Mouse (Mus musculus) embryonic facial prominence, embryonic 10.5 days (tissue): ENCODE measurements around the gene Mast1. TPM values are rescaled to one million over a fixed set of nuclear protein-coding genes. Genes with fewer than 3 reads are reported as not detected.
A peak's percentile ranks its signal among the peaks of the same experiment; 100 is the strongest.

Source experiments
- DNase-seq: peaks from one replicate; pipeline ENCODE4 v3.0.0-alpha.2; 2017; ENCODE audit warnings: low spot score
- H3K27ac ChIP-seq: fragments of 300-500 bp; sonication (generic); replicated peaks from 2 replicates; pipeline ENCODE4 v1.5.1; 2016; ENCODE audit warnings: mild to moderate bottlenecking
- H3K27me3 ChIP-seq: fragments of 300-500 bp; sonication (generic); replicated peaks from 2 replicates; pipeline ENCODE4 v1.6.1; 2016; ENCODE audit warnings: low read depth, mild to moderate bottlenecking; ENCODE audit not compliant: poor library complexity, severe bottlenecking
- H3K36me3 ChIP-seq: fragments of 300-500 bp; sonication (generic); replicated peaks from 2 replicates; pipeline ENCODE4 v1.6.1; 2016; ENCODE audit warnings: mild to moderate bottlenecking, moderate library complexity
- H3K4me1 ChIP-seq: fragments of 300-500 bp; sonication (generic); 2 replicates; pipeline ENCODE4 v1.6.1; 2016
- H3K4me3 ChIP-seq: fragments of 300-500 bp; sonication (generic); 2 replicates; pipeline ENCODE4 v1.5.1; 2016; ENCODE audit warnings: mild to moderate bottlenecking, moderate library complexity
- H3K9me3 ChIP-seq: fragments of 300-500 bp; sonication (generic); 2 replicates; pipeline ENCODE4 v1.6.1; 2016; ENCODE audit warnings: mild to moderate bottlenecking
- WGBS: fragments of 180-500 bp; shearing (Covaris S2); methylation state at CpG from one replicate; pipeline ENCODE4 v1.1.7; 2016; 5-methylcytosine and 5-hydroxymethylcytosine counted together
- polyA plus RNA-seq: library from polyadenylated mRNA; unstranded; fragments of >200 nt; fragmentation: Nextera tagmentation; extraction: Ambion mirVana; gene quantifications from 2 replicates; pipeline ENCODE4 v1.2.1, GENCODE M21; 2016

The Mast1 gene
- polyA plus RNA-seq, 1 experiment from 2014 or later, result 3.4 TPM

- no peak for DNase-seq
- H3K4me3 ChIP-seq, result peak overlapping the region; percentile 80
Observed at GRCm38 (mm10) chr8:84968650-84969049, 31.5 kb upstream of the Mast1 start.

GRCm38 (mm10) chr8:84967532-84968304 lies 30.6 kb upstream of the Mast1 start:
- no peak for DNase-seq
- Histone ChIP-seq H3K4me3 (peak overlapping the region; percentile 80), H3K36me3 (peaks cover 35% of the 10 kb centered on the region), H3K9me3 (no peaks in the 10 kb centered on the region), H3K27ac (peak overlapping the region; percentile 12), H3K4me1 (peaks cover 62% of the 10 kb centered on the region), H3K27me3 (no peaks in the 10 kb centered on the region)
- WGBS, result 88% methylated on average over 13 of the region's 13 CpGs

More at GRCm38 (mm10) chr8:84968650-84969049, 31.5 kb upstream of the Mast1 start:
- Histone ChIP-seq H3K27me3 (no peaks in the 10 kb centered on the region), H3K4me1 (peaks cover 62% of the 10 kb centered on the region), H3K9me3 (no peaks in the 10 kb centered on the region), H3K27ac (peak overlapping the region; percentile 97), H3K36me3 (peaks cover 39% of the 10 kb centered on the region)
- 35% methylated on average over 2 of the region's 2 CpGs for WGBS

- WGBS, result 50% methylated on average over 3 of the region's 3 CpGs
- H3K4me1 ChIP-seq, result peaks cover 60% of the 10 kb centered on the region
- peak overlapping the region; percentile 82 for H3K27ac ChIP-seq
- H3K4me3 ChIP-seq, result peak overlapping the region; percentile 75
- H3K9me3 ChIP-seq, result no peaks in the 10 kb centered on the region
- peaks cover 35% of the 10 kb centered on the region for H3K36me3 ChIP-seq
- DNase-seq, result no peak
- H3K27me3 ChIP-seq, result no peaks in the 10 kb centered on the region
Observed at GRCm38 (mm10) chr8:84966603-84967002, 29.4 kb upstream of the Mast1 start.

- H3K27ac ChIP-seq, result peak overlapping the region; percentile 82
- H3K27me3 ChIP-seq, result no peaks in the 10 kb centered on the region
- peaks cover 35% of the 10 kb centered on the region for H3K36me3 ChIP-seq
- peak; percentile 96 for DNase-seq
- under 1% methylated on average over 41 of the region's 41 CpGs for WGBS
- peaks cover 53% of the 10 kb centered on the region for H3K4me1 ChIP-seq
- H3K9me3 ChIP-seq, result no peaks in the 10 kb centered on the region
- peak overlapping the region; percentile 75 for H3K4me3 ChIP-seq
Observed at GRCm38 (mm10) chr8:84965731-84966291, 28.7 kb upstream of the Mast1 start.

GRCm38 (mm10) chr8:84963952-84964351 lies 26.8 kb upstream of the Mast1 start:
- 87% methylated on average over 4 of the region's 4 CpGs for WGBS
- H3K4me3 ChIP-seq, result no peak overlapping the region

GRCm38 (mm10) chr8:84959811-84960210 lies 22.7 kb upstream of the Mast1 start:
- Histone ChIP-seq H3K36me3 (peaks cover 80% of the 10 kb centered on the region), H3K4me3 (no peak overlapping the region), H3K4me1 (peaks cover 1% of the 10 kb centered on the region), H3K27me3 (no peaks in the 10 kb centered on the region), H3K9me3 (no peaks in the 10 kb centered on the region), H3K27ac (no peak overlapping the region)
- no peak for DNase-seq
- WGBS, result 91% methylated on average over 7 of the region's 7 CpGs

More at GRCm38 (mm10) chr8:84963952-84964351, 26.8 kb upstream of the Mast1 start:
- no peak overlapping the region for H3K27ac ChIP-seq
- H3K9me3 ChIP-seq, result no peaks in the 10 kb centered on the region
- H3K27me3 ChIP-seq, result no peaks in the 10 kb centered on the region
- peaks cover 40% of the 10 kb centered on the region for H3K4me1 ChIP-seq
- H3K36me3 ChIP-seq, result peaks cover 47% of the 10 kb centered on the region
- no peak for DNase-seq

GRCm38 (mm10) chr8:84956768-84957167 lies 19.6 kb upstream of the Mast1 start:
- H3K36me3 ChIP-seq, result peaks cover 59% of the 10 kb centered on the region
- peak; percentile 76 for DNase-seq
- WGBS, result 50% methylated on average over 2 of the region's 2 CpGs

GRCm38 (mm10) chr8:84952612-84953255 lies 15.6 kb upstream of the Mast1 start:
- peaks cover 20% of the 10 kb centered on the region for H3K36me3 ChIP-seq
- DNase-seq, result no peak
- peaks cover 60% of the 10 kb centered on the region for H3K27me3 ChIP-seq
- H3K4me1 ChIP-seq, result 0 out of 2 replicates have a peak, but pooled peaks cover 3% of the 10 kb centered on the region
- H3K4me3 ChIP-seq, result 0 out of 2 replicates have a peak overlapping the region, but pooled peaks have one; percentile 22
- no peaks in the 10 kb centered on the region for H3K9me3 ChIP-seq
- 9% methylated on average over 18 of the region's 18 CpGs for WGBS
- no peak overlapping the region for H3K27ac ChIP-seq

More at GRCm38 (mm10) chr8:84956768-84957167, 19.6 kb upstream of the Mast1 start:
- Histone ChIP-seq H3K9me3 (no peaks in the 10 kb centered on the region), H3K4me1 (0 out of 2 replicates have a peak, but pooled peaks cover 3% of the 10 kb centered on the region), H3K4me3 (no peak overlapping the region), H3K27ac (no peak overlapping the region), H3K27me3 (peaks cover 21% of the 10 kb centered on the region)

GRCm38 (mm10) chr8:84949753-84950152 lies 12.6 kb upstream of the Mast1 start:
- Histone ChIP-seq H3K4me3 (no peak overlapping the region), H3K9me3 (no peaks in the 10 kb centered on the region)
- WGBS, result 19% methylated on average over 12 of the region's 12 CpGs

GRCm38 (mm10) chr8:84947241-84947545 lies 10.0 kb upstream of the Mast1 start:
- peak; percentile 68 for DNase-seq
- peaks cover 32% of the 10 kb centered on the region for H3K4me1 ChIP-seq
- H3K4me3 ChIP-seq, result no peak overlapping the region
- H3K36me3 ChIP-seq, result no peaks in the 10 kb centered on the region
- H3K9me3 ChIP-seq, result no peaks in the 10 kb centered on the region
- peaks cover 94% of the 10 kb centered on the region for H3K27me3 ChIP-seq
- H3K27ac ChIP-seq, result no peak overlapping the region
- 14% methylated on average over 9 of the region's 9 CpGs for WGBS

More at GRCm38 (mm10) chr8:84949753-84950152, 12.6 kb upstream of the Mast1 start:
- peaks cover 26% of the 10 kb centered on the region for H3K4me1 ChIP-seq
- peaks cover 88% of the 10 kb centered on the region for H3K27me3 ChIP-seq
- H3K36me3 ChIP-seq, result no peaks in the 10 kb centered on the region
- DNase-seq, result no peak
- no peak overlapping the region for H3K27ac ChIP-seq

GRCm38 (mm10) chr8:84946528-84947240 lies 9.5 kb upstream of the Mast1 start, which contains the start of gene Rtbdn:
Rtbdn (plus strand) TSS chr8:84946991.
- H3K36me3 ChIP-seq, result no peaks in the 10 kb centered on the region
- 11% methylated on average over 17 of the region's 17 CpGs for WGBS
- peak within 1 kb of the TSS; percentile 26 for H3K27ac ChIP-seq
- DNase-seq, result no peak
- H3K4me3 ChIP-seq, result peak within 1 kb of the TSS; percentile 62
- H3K4me1 ChIP-seq, result peaks cover 32% of the 10 kb centered on the region
- H3K27me3 ChIP-seq, result peaks cover 94% of the 10 kb centered on the region
- H3K9me3 ChIP-seq, result no peaks in the 10 kb centered on the region
